Mouse (Mus musculus): ENCODE results near the gene Comp. TPM values are rescaled to one million over a fixed set of nuclear protein-coding genes. Genes with fewer than 3 reads are reported as not detected.

Comp gene
- polyA plus RNA-seq, 2 experiments from 2014 or later: 0.95 TPM; not detected in 1

GRCm38 (mm10) chr8:70404212-70404611 is 30.9 kb downstream of the Comp start:
- ATAC-seq: no peak

GRCm38 (mm10) chr8:70405189-70405588 is 31.8 kb downstream of the Comp start:
- ATAC-seq: no peak

GRCm38 (mm10) chr8:70406427-70407069 is 33.2 kb downstream of the Comp start:
- no peak for ATAC-seq

GRCm38 (mm10) chr8:70408301-70408700 is 34.9 kb downstream of the Comp start:
- no peak for ATAC-seq

- no peak for ATAC-seq
Measured at GRCm38 (mm10) chr8:70409019-70409418, 35.7 kb downstream of the Comp start.

GRCm38 (mm10) chr8:70409455-70409871 is 36.1 kb downstream of the Comp start:
- no peak for ATAC-seq

- no peak for ATAC-seq
Measured at GRCm38 (mm10) chr8:70410281-70410680, 36.9 kb downstream of the Comp start.

GRCm38 (mm10) chr8:70414310-70414946 is 41.1 kb downstream of the Comp start:
- ATAC-seq: no peak

GRCm38 (mm10) chr8:70415540-70416451 is 42.4 kb downstream of the Comp start:
- ATAC-seq: no peak

- no peak for ATAC-seq
Measured at GRCm38 (mm10) chr8:70416941-70417340, 43.6 kb downstream of the Comp start.

GRCm38 (mm10) chr8:70417914-70418313 is 44.6 kb downstream of the Comp start:
- ATAC-seq: no peak

- ATAC-seq: no peak
Measured at GRCm38 (mm10) chr8:70418954-70419353, 45.6 kb downstream of the Comp start.

GRCm38 (mm10) chr8:70419879-70420643 is 46.7 kb downstream of the Comp start:
- ATAC-seq: no peak

GRCm38 (mm10) chr8:70421349-70422104 is 48.2 kb downstream of the Comp start:
- ATAC-seq: no peak

GRCm38 (mm10) chr8:70422722-70423121 is 49.4 kb downstream of the Comp start:
- no peak for ATAC-seq

- ATAC-seq: no peak
Measured at GRCm38 (mm10) chr8:70426300-70426907, 53.0 kb downstream of the Comp start.

- no peak for ATAC-seq
Measured at GRCm38 (mm10) chr8:70431213-70431612, 57.9 kb downstream of the Comp start.

All from activated CD4-positive, CD25-positive, alpha-beta regulatory T cell, adult 4 months (primary cell).